Mouse (Mus musculus) embryonic facial prominence, embryonic 11.5 days (tissue): ENCODE data around the gene Olfr1216. TPM values are rescaled to one million over a fixed set of nuclear protein-coding genes. Genes with fewer than 3 reads are reported as not detected.

Experiments used
- polyA plus RNA-seq: library from polyadenylated mRNA; unstranded; fragments of >200 nt; fragmentation: Nextera tagmentation; extraction: Ambion mirVana; gene quantifications from 2 replicates; pipeline ENCODE4 v1.2.1, GENCODE M21; 2014

The Olfr1216 gene
- polyA plus RNA-seq, 1 experiment from 2014 or later: not detected

Other genes starting within 250 kb of the Olfr1216 start
- gene Olfr1200, start 247.9 kb downstream of the Olfr1216 start, polyA plus RNA-seq: not detected in 2 replicates
- not detected in 2 replicates for gene Olfr1201, start 225.3 kb downstream of the Olfr1216 start, polyA plus RNA-seq
- gene Olfr1202, start 203.8 kb downstream of the Olfr1216 start, polyA plus RNA-seq: not detected in 2 replicates
- gene Olfr1205, start 188.6 kb downstream of the Olfr1216 start, polyA plus RNA-seq: not detected in 2 replicates
- gene Olfr1204, start 169.0 kb downstream of the Olfr1216 start, polyA plus RNA-seq: not detected in 2 replicates
- gene Olfr1206, start 155.1 kb downstream of the Olfr1216 start, polyA plus RNA-seq: not detected in 2 replicates
- not detected in 2 replicates for gene Olfr1208, start 116.0 kb downstream of the Olfr1216 start, polyA plus RNA-seq
- not detected in 2 replicates for gene Olfr1209, start 103.2 kb downstream of the Olfr1216 start, polyA plus RNA-seq
- not detected in 2 replicates for gene Olfr1211, start 80.2 kb downstream of the Olfr1216 start, polyA plus RNA-seq
- not detected in 2 replicates for gene Olfr1212, start 64.4 kb downstream of the Olfr1216 start, polyA plus RNA-seq
- gene Gm13762, start 38.1 kb downstream of the Olfr1216 start, polyA plus RNA-seq: not detected in 2 replicates
- gene Olfr1214, start 25.7 kb downstream of the Olfr1216 start, polyA plus RNA-seq: not detected in 2 replicates
- not detected in 2 replicates for gene Olfr1215, start 11.4 kb downstream of the Olfr1216 start, polyA plus RNA-seq
- gene Olfr1217, start 13.7 kb upstream of the Olfr1216 start, polyA plus RNA-seq: not detected in 2 replicates
- gene Olfr1218, start 42.8 kb upstream of the Olfr1216 start, polyA plus RNA-seq: not detected in 2 replicates
- gene Olfr1219, start 65.2 kb upstream of the Olfr1216 start, polyA plus RNA-seq: not detected in 2 replicates
- gene Olfr1220, start 88.5 kb upstream of the Olfr1216 start, polyA plus RNA-seq: not detected in 2 replicates
- gene Olfr1221, start 98.9 kb upstream of the Olfr1216 start, polyA plus RNA-seq: not detected in 2 replicates
- not detected in 2 replicates for gene Olfr1222, start 114.7 kb upstream of the Olfr1216 start, polyA plus RNA-seq
- not detected in 2 replicates for gene Olfr1223, start 133.2 kb upstream of the Olfr1216 start, polyA plus RNA-seq
- gene Olfr1224-ps1, start 145.8 kb upstream of the Olfr1216 start, polyA plus RNA-seq: not detected in 2 replicates
- gene Olfr1225, start 156.3 kb upstream of the Olfr1216 start, polyA plus RNA-seq: not detected in 2 replicates
- not detected in 2 replicates for gene Olfr1226, start 181.7 kb upstream of the Olfr1216 start, polyA plus RNA-seq
- not detected in 2 replicates for gene Olfr1228, start 235.7 kb upstream of the Olfr1216 start, polyA plus RNA-seq